Mouse (Mus musculus): ENCODE measurements around the gene Ccdc65. TPM values are rescaled to one million over a fixed set of nuclear protein-coding genes. Genes with fewer than 3 reads are reported as not detected.

Ccdc65 gene
- polyA plus RNA-seq, 1 experiment from 2014 or later, result 0.73 TPM

Other genes with a start within 250 kb of the Ccdc65 start
- gene OR5BS1P, start 238.3 kb upstream of the Ccdc65 start, polyA plus RNA-seq (2015; fragmentation: Nextera tagmentation; extraction: Ambion mirVana), result not detected in 2 replicates
- gene Lalba, start 225.5 kb upstream of the Ccdc65 start, polyA plus RNA-seq (2015; fragmentation: Nextera tagmentation; extraction: Ambion mirVana), result 0.22 TPM in 1 of 2 replicates, not detected in the other
- gene Olfr279, start 215.8 kb upstream of the Ccdc65 start, polyA plus RNA-seq (2015; fragmentation: Nextera tagmentation; extraction: Ambion mirVana), result not detected in 2 replicates
- gene Kansl2, start 173.9 kb upstream of the Ccdc65 start, polyA plus RNA-seq (2015; fragmentation: Nextera tagmentation; extraction: Ambion mirVana), result 115 and 121 TPM in 2 replicates
- 61.0 and 66.4 TPM in 2 replicates for gene Ccnt1, start 137.3 kb upstream of the Ccdc65 start, polyA plus RNA-seq (2015; fragmentation: Nextera tagmentation; extraction: Ambion mirVana)
- gene 4930415O20Rik, start 137.2 kb upstream of the Ccdc65 start, polyA plus RNA-seq (2015; fragmentation: Nextera tagmentation; extraction: Ambion mirVana), result 0.76 TPM in 1 of 2 replicates, not detected in the other
- gene Adcy6, start 98.1 kb upstream of the Ccdc65 start, polyA plus RNA-seq (2015; fragmentation: Nextera tagmentation; extraction: Ambion mirVana), result 23.6 and 25.4 TPM in 2 replicates
- 29.8 and 36.6 TPM in 2 replicates for gene Cacnb3, start 77.4 kb upstream of the Ccdc65 start, polyA plus RNA-seq (2015; fragmentation: Nextera tagmentation; extraction: Ambion mirVana)
- gene Ddx23, start 45.3 kb upstream of the Ccdc65 start, polyA plus RNA-seq (2015; fragmentation: Nextera tagmentation; extraction: Ambion mirVana), result 23.1 and 23.7 TPM in 2 replicates
- gene Rnd1, start 30.7 kb upstream of the Ccdc65 start, polyA plus RNA-seq (2015; fragmentation: Nextera tagmentation; extraction: Ambion mirVana), result 0.62 and 0.99 TPM in 2 replicates
- gene Fkbp11, start 20.0 kb downstream of the Ccdc65 start, polyA plus RNA-seq (2015; fragmentation: Nextera tagmentation; extraction: Ambion mirVana), result 40.3 and 40.5 TPM in 2 replicates
- 51.9 and 55.6 TPM in 2 replicates for gene Arf3, start 55.0 kb downstream of the Ccdc65 start, polyA plus RNA-seq (2015; fragmentation: Nextera tagmentation; extraction: Ambion mirVana)
- 0.12 and 0.31 TPM in 2 replicates for gene Wnt10b, start 69.9 kb downstream of the Ccdc65 start, polyA plus RNA-seq (2015; fragmentation: Nextera tagmentation; extraction: Ambion mirVana)
- gene Wnt1, start 81.7 kb downstream of the Ccdc65 start, polyA plus RNA-seq (2015; fragmentation: Nextera tagmentation; extraction: Ambion mirVana), result 0.06 TPM in 1 of 2 replicates, not detected in the other
- 2.9 and 3.2 TPM in 2 replicates for gene Ddn, start 101.3 kb downstream of the Ccdc65 start, polyA plus RNA-seq (2015; fragmentation: Nextera tagmentation; extraction: Ambion mirVana)
- gene Prkag1, start 123.3 kb downstream of the Ccdc65 start, polyA plus RNA-seq (2015; fragmentation: Nextera tagmentation; extraction: Ambion mirVana), result 98.5 and 100 TPM in 2 replicates
- 12.3 and 13.3 TPM in 2 replicates for gene Kmt2d, start 163.0 kb downstream of the Ccdc65 start, polyA plus RNA-seq (2015; fragmentation: Nextera tagmentation; extraction: Ambion mirVana)
- gene Rhebl1, start 186.3 kb downstream of the Ccdc65 start, polyA plus RNA-seq (2015; fragmentation: Nextera tagmentation; extraction: Ambion mirVana), result 20.0 and 20.5 TPM in 2 replicates
- 1.4 and 2.0 TPM in 2 replicates for gene Dhh, start 190.3 kb downstream of the Ccdc65 start, polyA plus RNA-seq (2015; fragmentation: Nextera tagmentation; extraction: Ambion mirVana)
- 16.4 and 17.6 TPM in 2 replicates for gene Lmbr1l, start 210.0 kb downstream of the Ccdc65 start, polyA plus RNA-seq (2015; fragmentation: Nextera tagmentation; extraction: Ambion mirVana)
- gene Tuba1b, start 226.4 kb downstream of the Ccdc65 start, polyA plus RNA-seq (2015; fragmentation: Nextera tagmentation; extraction: Ambion mirVana), result 1,698 and 1,797 TPM in 2 replicates
- gene Gm49450, start 245.3 kb downstream of the Ccdc65 start, polyA plus RNA-seq (2015; fragmentation: Nextera tagmentation; extraction: Ambion mirVana), result not detected in 2 replicates
- gene Tuba1a, start 245.5 kb downstream of the Ccdc65 start, polyA plus RNA-seq (2015; fragmentation: Nextera tagmentation; extraction: Ambion mirVana), result 854 and 1,029 TPM in 2 replicates

Data from kidney, embryonic 15.5 days (tissue).